Mouse (Mus musculus) intestine, embryonic 14.5 days (tissue): ENCODE data around the gene Phf14. TPM values are rescaled to one million over a fixed set of nuclear protein-coding genes. Genes with fewer than 3 reads are reported as not detected.
A peak's percentile ranks its signal among the peaks of the same experiment; 100 is the strongest.
"Not testable (repeated sequence)": the region's sequence is repeated elsewhere in the genome, so short reads cannot be mapped to it uniquely, and the experiment has no call there.

ENCODE experiments used
- ATAC-seq: fragments of 200-750 bp; cut with Nextera tagmentation; replicated peaks from 2 replicates; pipeline ENCODE4 v1.8.0; 2017; ENCODE audit warnings: low read depth, moderate number of reproducible peaks, moderate TSS enrichment, moderate library complexity; ENCODE audit not compliant: low FRiP score, low TSS enrichment
- DNase-seq: peaks from one replicate; pipeline ENCODE4 v3.0.0-alpha.2; 2018; ENCODE audit warnings: low spot score
- H3K27ac ChIP-seq: fragments of 300-500 bp; sonication (generic); 2 replicates; pipeline ENCODE4 v1.5.1; 2014; ENCODE audit warnings: low read depth, mild to moderate bottlenecking, control low read depth
- H3K27me3 ChIP-seq: fragments of 300-500 bp; sonication (generic); replicated peaks from 2 replicates; pipeline ENCODE4 v1.6.1; 2014; ENCODE audit warnings: low read length, control low read depth; ENCODE audit not compliant: control insufficient read depth, insufficient read depth
- H3K36me3 ChIP-seq: fragments of 300-500 bp; sonication (generic); 2 replicates; pipeline ENCODE4 v1.6.1; 2014; ENCODE audit warnings: low read length, control low read depth; ENCODE audit not compliant: control insufficient read depth, insufficient read depth
- H3K4me1 ChIP-seq: fragments of 300-500 bp; sonication (generic); replicated peaks from 2 replicates; pipeline ENCODE4 v1.6.1; 2014; ENCODE audit warnings: low read length, control low read depth, mixed read lengths; ENCODE audit not compliant: control insufficient read depth, insufficient read depth
- H3K4me2 ChIP-seq: fragments of 300-500 bp; sonication (generic); 2 replicates; pipeline ENCODE4 v1.6.1; 2014; ENCODE audit warnings: low read length
- H3K4me3 ChIP-seq: fragments of 300-500 bp; sonication (generic); 2 replicates; pipeline ENCODE4 v1.5.1; 2014; ENCODE audit warnings: low read depth, low read length, control low read depth, mixed read lengths
- H3K9ac ChIP-seq: fragments of 300-500 bp; sonication (generic); 2 replicates; pipeline ENCODE4 v1.6.1; 2014; ENCODE audit warnings: mild to moderate bottlenecking, low read length
- H3K9me3 ChIP-seq: fragments of 300-500 bp; sonication (generic); 2 replicates; pipeline ENCODE4 v1.6.1; 2016; ENCODE audit warnings: low read length, control low read depth; ENCODE audit not compliant: control insufficient read depth
- whole genome bisulfite sequencing: fragments of 180-500 bp; shearing (Covaris S2); extraction: QIAGEN DNeasy Blood & Tissue Kit; methylation state at CpG from one replicate; pipeline ENCODE4 v1.1.7; 2014; 5-methylcytosine and 5-hydroxymethylcytosine counted together
- polyA plus RNA-seq: library from polyadenylated mRNA; unstranded; fragments of >200 nt; fragmentation: Nextera tagmentation; extraction: Ambion mirVana; gene quantifications from 2 replicates; pipeline ENCODE4 v1.2.1, GENCODE M21; 2014

Phf14 gene
- polyA plus RNA-seq, 1 experiment from 2014 or later: 73.5 TPM

DNA sequence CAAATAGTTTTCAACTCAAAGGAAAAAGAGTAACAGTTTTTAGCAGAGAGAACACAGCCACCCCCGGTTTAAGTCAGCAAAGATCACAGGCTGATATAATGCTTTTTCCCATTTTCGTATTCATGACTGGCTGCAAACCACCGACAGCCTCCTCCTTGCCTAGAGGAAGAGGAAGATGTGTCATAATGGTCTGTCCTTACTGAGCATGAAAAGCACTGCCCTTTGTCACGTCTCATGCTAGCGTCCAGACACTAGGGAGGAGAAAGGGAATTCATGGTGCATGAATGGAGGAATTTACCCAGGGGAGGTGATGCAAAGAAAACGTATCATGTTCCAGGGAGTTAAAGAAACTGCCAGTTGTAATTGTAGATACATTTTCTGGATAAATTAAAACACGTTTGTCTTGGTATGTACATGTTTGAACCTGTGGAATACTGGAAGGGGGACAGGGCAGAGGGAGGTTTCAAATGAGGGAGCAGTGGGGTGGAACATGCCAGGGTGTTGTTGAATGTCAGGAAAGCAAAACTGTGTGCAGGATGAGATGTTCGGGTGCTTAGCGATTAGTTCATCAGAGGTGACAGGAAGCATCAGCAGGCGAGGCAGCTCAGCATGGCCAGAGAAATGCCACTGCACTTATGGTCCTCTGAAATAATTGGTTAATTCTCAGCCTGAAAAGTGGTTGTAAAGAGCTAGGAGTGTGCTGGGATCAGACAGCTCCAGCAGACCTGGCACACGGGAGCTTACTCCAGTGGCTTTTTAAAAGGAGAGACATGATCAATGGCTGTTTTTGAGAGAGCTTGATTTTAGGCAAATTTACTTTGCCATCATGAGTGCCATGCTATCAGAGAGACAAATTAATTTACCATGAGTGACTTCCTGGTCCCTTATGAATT is 209.6 kb downstream of the Phf14 start:
- H3K4me1 ChIP-seq: no peaks in the 10 kb centered on the region; the same call in 1 of the 2 replicates
- no peak overlapping the region for H3K4me2 ChIP-seq
- DNase-seq: no peak
- no peaks in the 10 kb centered on the region for H3K36me3 ChIP-seq
- H3K27ac ChIP-seq: no peak overlapping the region
- H3K27me3 ChIP-seq: no peaks in the 10 kb centered on the region
- no peak overlapping the region for H3K4me3 ChIP-seq
- H3K9me3 ChIP-seq: no peaks in the 10 kb centered on the region
- whole genome bisulfite sequencing: 53% methylated on average over 11 of the region's 11 CpGs
- no peak overlapping the region for H3K9ac ChIP-seq
- no peak for ATAC-seq

DNA sequence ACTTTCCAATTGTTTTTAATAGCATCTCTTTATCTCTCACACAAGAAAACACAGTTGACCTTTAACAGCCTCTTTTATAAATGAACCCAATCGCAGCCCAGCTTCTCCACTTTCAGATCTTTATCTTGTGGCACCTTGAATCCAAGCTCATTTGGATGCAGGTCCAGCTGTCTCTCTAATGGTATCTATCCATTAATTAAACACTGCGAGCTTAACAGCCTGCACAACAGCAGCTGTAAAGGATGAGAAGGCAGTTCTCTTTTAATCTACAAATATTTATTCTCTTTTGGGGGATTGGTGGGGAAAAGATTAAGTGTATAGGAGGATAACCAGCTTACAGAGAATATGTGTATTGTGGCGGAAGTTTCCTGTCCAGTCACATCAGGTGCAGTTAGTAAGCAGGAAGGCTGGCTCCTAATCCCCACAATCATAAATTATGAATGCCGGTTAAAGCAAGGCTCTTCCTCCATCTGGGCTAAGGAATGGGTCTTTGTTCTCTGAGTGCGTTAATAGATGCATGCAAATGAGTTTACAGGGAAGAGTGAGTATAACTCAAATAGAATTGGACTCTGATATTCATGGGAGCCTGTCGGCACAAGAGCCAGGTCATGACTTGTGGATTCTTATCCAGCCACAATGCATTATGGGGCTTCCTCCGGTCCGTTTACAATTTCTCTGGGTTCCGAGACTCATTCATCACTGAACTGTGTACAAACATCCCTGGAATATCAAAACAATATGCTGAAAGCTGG is 210.4 kb downstream of the Phf14 start:
- ATAC-seq (no peak), DNase-seq (no peak)
- no peak overlapping the region for H3K9ac ChIP-seq
- 28% methylated on average over 9 of the region's 9 CpGs for WGBS
- H3K27me3 ChIP-seq: no peaks in the 10 kb centered on the region
- H3K4me1 ChIP-seq: no peaks in the 10 kb centered on the region; the same call in 1 of the 2 replicates
- no peaks in the 10 kb centered on the region for H3K9me3 ChIP-seq
- no peak overlapping the region for H3K4me3 ChIP-seq
- H3K4me2 ChIP-seq: no peak overlapping the region
- no peaks in the 10 kb centered on the region for H3K36me3 ChIP-seq
- H3K27ac ChIP-seq: no peak overlapping the region

- no peak overlapping the region for H3K4me2 ChIP-seq
- H3K27ac ChIP-seq: no peak overlapping the region
- H3K36me3 ChIP-seq: no peaks in the 10 kb centered on the region
- no peaks in the 10 kb centered on the region for H3K27me3 ChIP-seq
- ATAC-seq (no peak), DNase-seq (no peak)
- no peak overlapping the region for H3K4me3 ChIP-seq
- no peaks in the 10 kb centered on the region for H3K4me1 ChIP-seq
- H3K9ac ChIP-seq: no peak overlapping the region
- H3K9me3 ChIP-seq: no peaks in the 10 kb centered on the region
Observed at GRCm38 (mm10) chr6:12122759-12123158, 215.2 kb downstream of the Phf14 start.

- DNase-seq (peak; percentile 62), ATAC-seq (peak; percentile 41)
- Histone ChIP-seq H3K9me3 (no peaks in the 10 kb centered on the region), H3K4me3 (no peak overlapping the region), H3K27ac (no peak overlapping the region), H3K36me3 (no peaks in the 10 kb centered on the region), H3K9ac (no peak overlapping the region), H3K27me3 (no peaks in the 10 kb centered on the region), H3K4me1 (no peaks in the 10 kb centered on the region), H3K4me2 (peak overlapping the region; percentile 8; the same call in 1 of the 2 replicates)
- WGBS: 31% methylated on average over 17 of the region's 17 CpGs
Observed at GRCm38 (mm10) chr6:12125031-12125803, 217.6 kb downstream of the Phf14 start.

DNA sequence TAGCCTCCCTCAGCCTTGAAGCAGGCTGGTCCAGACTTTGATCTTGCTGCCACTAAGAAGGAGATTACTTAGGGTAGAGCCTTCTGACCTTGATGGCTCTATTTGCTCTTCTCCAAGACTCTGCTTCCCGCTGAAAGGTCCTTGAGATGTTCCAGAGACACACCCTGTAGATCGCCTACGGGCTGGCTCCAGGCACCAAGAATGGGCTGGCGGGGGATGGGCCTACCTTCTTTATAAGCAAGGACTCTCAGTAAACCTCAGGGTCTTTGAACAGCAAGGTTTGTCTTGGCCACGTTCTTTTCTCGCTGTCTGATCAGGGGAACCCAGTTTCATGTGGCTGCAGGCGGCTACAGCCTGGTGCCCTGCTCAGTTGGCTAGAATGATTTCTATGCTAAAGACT is 219.0 kb downstream of the Phf14 start:
- 55% methylated on average over 7 of the region's 7 CpGs for WGBS
- H3K4me2 ChIP-seq, H3K27me3 ChIP-seq, DNase-seq, H3K36me3 ChIP-seq, H3K9ac ChIP-seq, H3K4me3 ChIP-seq, H3K27ac ChIP-seq, ATAC-seq, H3K9me3 ChIP-seq, H3K4me1 ChIP-seq: not testable (repeated sequence)

- no peak overlapping the region for H3K27ac ChIP-seq
- no peaks in the 10 kb centered on the region for H3K36me3 ChIP-seq
- H3K4me2 ChIP-seq: no peak overlapping the region
- H3K9me3 ChIP-seq: no peaks in the 10 kb centered on the region
- 90% methylated on average over 4 of the region's 4 CpGs for WGBS
- no peak for ATAC-seq
- no peak overlapping the region for H3K4me3 ChIP-seq
- H3K27me3 ChIP-seq: no peaks in the 10 kb centered on the region
- no peak overlapping the region for H3K9ac ChIP-seq
- no peak for DNase-seq
- no peaks in the 10 kb centered on the region for H3K4me1 ChIP-seq
Observed at GRCm38 (mm10) chr6:12127287-12127686, 219.7 kb downstream of the Phf14 start.

Other genes starting within 250 kb of the Phf14 start
- 1,066 and 1,132 TPM in 2 replicates for gene Ndufa4, start 312 bp upstream of the Phf14 start, polyA plus RNA-seq